Mouse (Mus musculus): ENCODE results near the gene Chid1. TPM values are rescaled to one million over a fixed set of nuclear protein-coding genes. Genes with fewer than 3 reads are reported as not detected.

Gene Chid1
- polyA plus RNA-seq, 1 experiment from 2014 or later: 44.1 TPM

GRCm38 (mm10) chr7:141518926-141519325, 20.7 kb downstream of the Chid1 start:
- no peak for ATAC-seq (replicated peaks)
- WGBS: 86% methylated on average over 3 of the region's 3 CpGs
- no peak overlapping the region for H3K4me2 ChIP-seq
- no peak overlapping the region for H3K27ac ChIP-seq
- no peak overlapping the region for H3K4me3 ChIP-seq
- no peaks in the 10 kb centered on the region for H3K9me3 ChIP-seq
- H3K27me3 ChIP-seq (replicated peaks): no peaks in the 10 kb centered on the region
- H3K36me3 ChIP-seq (replicated peaks): peaks cover 6% of the 10 kb centered on the region; the same call in 1 of the 2 replicates
- H3K4me1 ChIP-seq: no peaks in the 10 kb centered on the region
- no peak overlapping the region for H3K9ac ChIP-seq

DNA sequence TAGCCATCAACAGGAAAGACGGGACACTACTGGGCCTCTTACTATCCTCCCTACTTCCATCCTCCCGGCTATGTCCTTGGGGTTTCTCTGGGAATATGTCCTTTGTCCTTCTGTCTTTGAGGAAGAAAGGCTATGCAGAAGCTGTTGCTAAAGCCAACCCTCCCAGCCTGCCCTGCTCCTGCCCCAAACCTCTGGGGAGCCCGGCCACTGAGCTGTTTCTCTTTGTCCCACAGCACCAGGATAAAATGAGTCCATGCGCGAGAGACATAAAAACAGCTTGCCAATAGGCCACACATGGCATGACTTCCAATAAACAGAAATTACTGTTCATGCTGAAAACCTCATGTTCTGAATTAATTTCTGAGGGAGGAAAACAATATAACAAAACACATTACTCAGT, 21.4 kb downstream of the Chid1 start:
- H3K36me3 ChIP-seq (replicated peaks): peaks cover 6% of the 10 kb centered on the region; the same call in 1 of the 2 replicates
- H3K9ac ChIP-seq: no peak overlapping the region
- H3K4me1 ChIP-seq: no peaks in the 10 kb centered on the region
- H3K27me3 ChIP-seq (replicated peaks): no peaks in the 10 kb centered on the region
- no peak overlapping the region for H3K4me3 ChIP-seq
- ATAC-seq (replicated peaks): no peak
- 77% methylated on average over 5 of the region's 5 CpGs for WGBS
- H3K27ac ChIP-seq: no peak overlapping the region
- no peaks in the 10 kb centered on the region for H3K9me3 ChIP-seq
- no peak overlapping the region for H3K4me2 ChIP-seq

DNA sequence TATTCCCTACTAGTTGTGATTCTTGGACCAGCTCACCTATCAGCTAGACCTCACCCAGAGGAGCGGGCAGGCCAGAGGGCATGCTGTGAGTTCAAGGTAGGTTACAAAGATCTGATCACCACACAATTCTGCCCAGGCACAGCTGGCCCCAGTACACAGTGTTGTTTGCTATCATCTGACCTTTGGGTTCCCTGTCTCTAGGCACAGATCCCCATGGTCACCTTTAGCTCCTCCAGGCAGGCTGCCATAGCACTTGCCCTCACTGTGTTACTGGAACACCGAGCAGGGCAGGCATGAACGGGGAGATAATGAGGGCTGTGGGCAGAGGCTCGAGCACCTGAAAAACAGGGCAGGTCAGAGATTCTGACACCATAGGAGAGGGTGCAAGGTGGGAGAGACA, 22.0 kb downstream of the Chid1 start:
- H3K4me3 ChIP-seq: no peak overlapping the region
- 92% methylated on average over 4 of the region's 4 CpGs for WGBS
- H3K4me1 ChIP-seq: no peaks in the 10 kb centered on the region
- H3K36me3 ChIP-seq (replicated peaks): peaks cover 7% of the 10 kb centered on the region; the same call in 1 of the 2 replicates
- H3K4me2 ChIP-seq: no peak overlapping the region
- H3K9me3 ChIP-seq: no peaks in the 10 kb centered on the region
- H3K9ac ChIP-seq: no peak overlapping the region
- H3K27ac ChIP-seq: no peak overlapping the region
- H3K27me3 ChIP-seq (replicated peaks): no peaks in the 10 kb centered on the region
- ATAC-seq (replicated peaks): no peak

- H3K36me3 ChIP-seq (replicated peaks): peaks cover 11% of the 10 kb centered on the region; the same call in 1 of the 2 replicates
- no peaks in the 10 kb centered on the region for H3K27me3 ChIP-seq (replicated peaks)
- no peak for ATAC-seq (replicated peaks)
- H3K4me2 ChIP-seq: no peak overlapping the region
- 64% methylated on average over 8 of the region's 8 CpGs for WGBS
- no peaks in the 10 kb centered on the region for H3K4me1 ChIP-seq
- no peaks in the 10 kb centered on the region for H3K9me3 ChIP-seq
- no peak overlapping the region for H3K9ac ChIP-seq
- no peak overlapping the region for H3K27ac ChIP-seq
- no peak overlapping the region for H3K4me3 ChIP-seq
These were observed 28.9 kb downstream of the Chid1 start for GRCm38 (mm10) chr7:141510681-141511191.

- no peak for ATAC-seq (replicated peaks)
- H3K36me3 ChIP-seq (replicated peaks): peaks cover 10% of the 10 kb centered on the region; the same call in 1 of the 2 replicates
- no peaks in the 10 kb centered on the region for H3K4me1 ChIP-seq
- H3K4me3 ChIP-seq: no peak overlapping the region
- 95% methylated on average over 5 of the region's 5 CpGs for WGBS
- H3K4me2 ChIP-seq: no peak overlapping the region
- no peaks in the 10 kb centered on the region for H3K9me3 ChIP-seq
- no peak overlapping the region for H3K27ac ChIP-seq
- no peak overlapping the region for H3K9ac ChIP-seq
- H3K27me3 ChIP-seq (replicated peaks): no peaks in the 10 kb centered on the region
These were observed 29.5 kb downstream of the Chid1 start for GRCm38 (mm10) chr7:141510196-141510595.

DNA sequence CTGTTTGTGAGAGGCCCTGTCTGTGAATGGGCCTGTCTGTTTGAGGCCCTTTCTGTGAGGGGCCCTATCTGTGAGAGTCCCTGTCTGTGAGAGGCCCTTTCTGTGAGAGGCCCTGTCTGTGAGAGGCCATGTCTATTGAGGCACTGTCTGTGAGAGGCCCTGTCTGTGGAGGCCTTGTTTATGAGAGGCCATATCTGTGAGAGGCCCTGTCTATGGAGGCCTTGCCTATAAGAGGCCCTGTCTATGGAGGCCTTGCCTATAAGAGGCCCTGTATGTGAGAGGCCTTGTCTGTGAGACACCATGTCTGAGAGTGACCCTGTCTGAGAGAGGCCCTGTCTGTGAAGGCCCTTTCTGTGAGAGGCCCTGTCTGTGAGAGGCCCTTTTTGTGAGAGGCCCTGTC, 31.5 kb downstream of the Chid1 start:
- Histone ChIP-seq H3K4me2 (no peak overlapping the region), H3K27ac (no peak overlapping the region), H3K9ac (no peak overlapping the region), H3K27me3 (replicated peaks) (no peaks in the 10 kb centered on the region), H3K4me3 (no peak overlapping the region), H3K4me1 (no peaks in the 10 kb centered on the region), H3K9me3 (no peaks in the 10 kb centered on the region), H3K36me3 (replicated peaks) (peaks cover 8% of the 10 kb centered on the region; the same call in 1 of the 2 replicates)
- no peak for ATAC-seq (replicated peaks)

- 69% methylated on average over 2 of the region's 2 CpGs for WGBS
- no peak overlapping the region for H3K9ac ChIP-seq
- no peak overlapping the region for H3K4me3 ChIP-seq
- no peaks in the 10 kb centered on the region for H3K27me3 ChIP-seq (replicated peaks)
- H3K36me3 ChIP-seq (replicated peaks): no peaks in the 10 kb centered on the region
- H3K4me1 ChIP-seq: no peaks in the 10 kb centered on the region
- no peaks in the 10 kb centered on the region for H3K9me3 ChIP-seq
- no peak for ATAC-seq (replicated peaks)
- H3K4me2 ChIP-seq: no peak overlapping the region
- H3K27ac ChIP-seq: no peak overlapping the region
These were observed 33.4 kb downstream of the Chid1 start for GRCm38 (mm10) chr7:141506278-141506677.

- peaks cover 5% of the 10 kb centered on the region; the same call in 1 of the 2 replicates for H3K36me3 ChIP-seq (replicated peaks)
- no peak for ATAC-seq (replicated peaks)
- H3K27ac ChIP-seq: no peak overlapping the region
- no peak overlapping the region for H3K9ac ChIP-seq
- no peaks in the 10 kb centered on the region for H3K27me3 ChIP-seq (replicated peaks)
- no peaks in the 10 kb centered on the region for H3K4me1 ChIP-seq
- H3K4me2 ChIP-seq: no peak overlapping the region
- H3K9me3 ChIP-seq: no peaks in the 10 kb centered on the region
- H3K4me3 ChIP-seq: no peak overlapping the region
- WGBS: 93% methylated on average over 5 of the region's 5 CpGs
These were observed 37.1 kb downstream of the Chid1 start for GRCm38 (mm10) chr7:141502556-141502905.

DNA sequence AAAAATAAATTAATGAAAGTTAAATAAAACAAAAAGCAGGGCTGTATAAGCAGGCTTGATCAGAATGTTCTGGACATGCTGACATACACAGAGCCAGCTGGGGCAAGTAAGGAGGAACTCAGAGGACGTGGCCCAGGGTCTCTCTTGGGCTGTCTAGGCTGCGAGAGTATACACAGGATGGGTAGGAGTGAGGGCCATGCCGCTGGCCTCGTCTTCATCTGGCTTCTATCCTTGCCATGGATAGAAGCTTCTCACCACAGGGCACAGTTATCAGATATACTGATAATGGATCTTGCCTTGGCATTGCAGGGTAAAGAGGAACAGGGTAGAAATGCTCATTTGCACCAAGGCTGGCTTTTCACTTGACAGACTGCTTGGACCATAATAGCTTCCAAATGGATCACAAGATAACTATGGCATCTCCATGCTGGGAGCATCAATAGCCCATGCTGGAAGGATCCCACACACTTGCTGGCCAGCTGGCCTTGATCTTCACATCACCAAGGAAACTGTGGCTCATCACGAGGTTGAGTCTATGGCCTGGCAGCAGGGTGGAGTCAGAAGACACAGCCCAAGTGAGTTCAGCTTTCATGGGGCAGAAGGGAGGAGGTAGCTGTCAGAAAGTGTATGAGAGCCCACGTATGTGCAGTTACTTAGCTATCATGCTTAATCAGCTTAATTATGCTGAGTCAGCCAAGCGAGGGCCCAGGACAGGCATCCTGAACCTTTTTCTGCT, 37.7 kb downstream of the Chid1 start:
- 91% methylated on average over 7 of the region's 7 CpGs for WGBS
- H3K9ac ChIP-seq: no peak overlapping the region
- no peaks in the 10 kb centered on the region for H3K9me3 ChIP-seq
- no peak overlapping the region for H3K4me3 ChIP-seq
- no peak for ATAC-seq (replicated peaks)
- peaks cover 5% of the 10 kb centered on the region; the same call in 1 of the 2 replicates for H3K36me3 ChIP-seq (replicated peaks)
- H3K27ac ChIP-seq: no peak overlapping the region
- H3K4me1 ChIP-seq: no peaks in the 10 kb centered on the region
- H3K27me3 ChIP-seq (replicated peaks): no peaks in the 10 kb centered on the region
- no peak overlapping the region for H3K4me2 ChIP-seq

- Histone ChIP-seq H3K36me3 (replicated peaks) (peaks cover 9% of the 10 kb centered on the region), H3K9ac (no peak overlapping the region)
- 96% methylated on average over 3 of the region's 3 CpGs for WGBS
These were observed 42.1 kb downstream of the Chid1 start for GRCm38 (mm10) chr7:141497600-141497999.

DNA sequence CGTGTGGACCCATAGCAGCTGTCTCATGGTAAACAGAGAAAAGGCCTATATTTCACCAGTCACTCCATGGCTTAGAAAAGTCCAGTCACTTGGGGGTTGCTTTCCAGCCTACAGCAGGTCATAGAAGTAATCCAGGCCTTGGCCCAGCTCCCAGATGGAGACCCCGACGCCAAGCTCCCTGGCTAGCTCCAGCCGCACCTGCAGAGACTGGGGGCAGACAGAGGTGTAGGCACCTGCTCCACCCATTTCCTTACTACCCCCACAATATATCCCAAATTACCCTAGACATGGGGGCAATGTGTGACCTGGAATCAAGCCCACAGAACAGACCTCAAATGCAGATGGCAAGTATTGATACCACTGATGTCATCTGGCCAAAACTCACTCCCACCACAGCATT, 43.7 kb downstream of the Chid1 start:
- H3K9ac ChIP-seq: no peak overlapping the region
- H3K4me1 ChIP-seq: no peaks in the 10 kb centered on the region
- H3K27me3 ChIP-seq (replicated peaks): no peaks in the 10 kb centered on the region
- no peak overlapping the region for H3K4me2 ChIP-seq
- peaks cover 9% of the 10 kb centered on the region for H3K36me3 ChIP-seq (replicated peaks)
- H3K9me3 ChIP-seq: no peaks in the 10 kb centered on the region
- H3K27ac ChIP-seq: no peak overlapping the region
- H3K4me3 ChIP-seq: no peak overlapping the region
- 92% methylated on average over 4 of the region's 4 CpGs for WGBS
- ATAC-seq (replicated peaks): no peak

More at GRCm38 (mm10) chr7:141497600-141497999, 42.1 kb downstream of the Chid1 start:
- Histone ChIP-seq H3K4me2 (no peak overlapping the region), H3K4me3 (no peak overlapping the region), H3K4me1 (no peaks in the 10 kb centered on the region), H3K9me3 (no peaks in the 10 kb centered on the region), H3K27me3 (replicated peaks) (no peaks in the 10 kb centered on the region), H3K27ac (no peak overlapping the region)
- no peak for ATAC-seq (replicated peaks)

GRCm38 (mm10) chr7:141495379-141495778, 44.3 kb downstream of the Chid1 start:
- Histone ChIP-seq H3K36me3 (replicated peaks) (peaks cover 9% of the 10 kb centered on the region), H3K4me1 (no peaks in the 10 kb centered on the region), H3K4me3 (no peak overlapping the region), H3K27ac (no peak overlapping the region), H3K9ac (no peak overlapping the region), H3K9me3 (no peaks in the 10 kb centered on the region), H3K27me3 (replicated peaks) (no peaks in the 10 kb centered on the region), H3K4me2 (no peak overlapping the region)
- WGBS: 81% methylated on average over 2 of the region's 2 CpGs
- ATAC-seq (replicated peaks): no peak

GRCm38 (mm10) chr7:141493729-141494128, 45.9 kb downstream of the Chid1 start:
- no peak for ATAC-seq (replicated peaks)
- WGBS: 84% methylated on average over 1 of the region's 1 CpGs
- Histone ChIP-seq H3K27ac (no peak overlapping the region), H3K9me3 (no peaks in the 10 kb centered on the region), H3K4me2 (no peak overlapping the region), H3K36me3 (replicated peaks) (peaks cover 7% of the 10 kb centered on the region), H3K4me3 (no peak overlapping the region), H3K27me3 (replicated peaks) (no peaks in the 10 kb centered on the region), H3K9ac (no peak overlapping the region), H3K4me1 (no peaks in the 10 kb centered on the region)

All from midbrain, embryonic 15.5 days (tissue).